Mouse (Mus musculus) lung, adult 2 months (tissue): ENCODE results near the gene Rps6ka1. TPM values are rescaled to one million over a fixed set of nuclear protein-coding genes. Genes with fewer than 3 reads are reported as not detected.

Experiments
- DNase-seq: peaks from one replicate; pipeline ENCODE4 v3.0.0; 2022
- H3K4me1 ChIP-seq: fragments of 200-500 bp; 2 replicates; pipeline ENCODE4 v1.6.1; 2011; ENCODE audit warnings: low read length; ENCODE audit not compliant: control insufficient read depth, insufficient read depth
- H3K4me3 ChIP-seq: fragments of 200-500 bp; replicated peaks from 2 replicates; pipeline ENCODE3; 2011; ENCODE audit warnings: low read depth, mild to moderate bottlenecking, control low read depth, low read length; ENCODE audit errors: extremely low read depth
- CTCF ChIP-seq: fragments of 200-500 bp; IDR thresholded peaks from 2 replicates; pipeline ENCODE4 v1.5.1; 2011; ENCODE audit warnings: mild to moderate bottlenecking, low read length, control low read depth; ENCODE audit not compliant: insufficient read depth
- POLR2A ChIP-seq: fragments of 200-500 bp; IDR thresholded peaks from 2 replicates; pipeline ENCODE4 v1.6.1; 2011; ENCODE audit warnings: low read depth, mild to moderate bottlenecking, control low read depth, low read length, borderline replicate concordance; ENCODE audit errors: extremely low read depth
- WGBS: fragments of 180-500 bp; shearing (Covaris S2); methylation state at CpG from one replicate; pipeline ENCODE4 v1.1.7; 2018; 5-methylcytosine and 5-hydroxymethylcytosine counted together
- polyA plus RNA-seq: library from polyadenylated mRNA; depleted of rRNA; stranded (reverse); fragments of >200 nt; gene quantifications from 2 replicates; pipeline ENCODE4 v1.2.3, GENCODE M21; 2012

Gene Rps6ka1
- polyA plus RNA-seq, 1 experiment: 65.6 TPM

DNA sequence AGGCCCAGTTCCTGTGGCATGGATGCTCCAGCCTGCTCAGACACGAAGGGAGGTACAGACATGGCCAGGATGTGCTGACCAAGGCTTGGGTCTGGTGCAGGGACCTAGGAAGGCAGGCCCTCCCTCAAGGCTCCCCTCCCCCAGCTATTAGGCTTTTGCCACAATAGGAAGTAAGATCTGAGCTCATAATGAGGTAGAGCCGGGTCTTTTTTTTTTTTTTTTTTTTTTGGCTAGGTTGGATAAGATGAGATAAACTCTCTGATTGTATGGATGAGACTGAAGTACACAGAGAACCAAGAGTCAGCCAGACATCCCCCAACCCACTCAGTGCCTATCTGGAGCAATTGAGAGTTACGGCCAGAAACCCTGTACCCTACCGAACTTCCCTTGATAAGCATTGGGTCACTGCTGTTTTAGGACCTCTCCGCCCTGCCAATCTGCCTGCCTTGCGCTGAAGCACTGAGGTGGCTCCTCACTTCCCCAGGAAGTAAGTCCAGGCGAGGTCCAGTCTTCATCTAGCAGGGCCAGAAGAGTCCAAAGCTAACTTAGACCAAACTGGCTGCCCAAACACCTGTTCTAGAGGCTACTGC lies 15.3 kb downstream of the Rps6ka1 start:
- TF ChIP-seq POLR2A (no peak), CTCF (no peak)
- no peak for DNase-seq
- peak overlapping the region; percentile 55 for H3K4me3 ChIP-seq
- H3K4me1 ChIP-seq: no peaks in the 10 kb centered on the region
- 60% methylated on average over 7 of the region's 7 CpGs for WGBS

DNA sequence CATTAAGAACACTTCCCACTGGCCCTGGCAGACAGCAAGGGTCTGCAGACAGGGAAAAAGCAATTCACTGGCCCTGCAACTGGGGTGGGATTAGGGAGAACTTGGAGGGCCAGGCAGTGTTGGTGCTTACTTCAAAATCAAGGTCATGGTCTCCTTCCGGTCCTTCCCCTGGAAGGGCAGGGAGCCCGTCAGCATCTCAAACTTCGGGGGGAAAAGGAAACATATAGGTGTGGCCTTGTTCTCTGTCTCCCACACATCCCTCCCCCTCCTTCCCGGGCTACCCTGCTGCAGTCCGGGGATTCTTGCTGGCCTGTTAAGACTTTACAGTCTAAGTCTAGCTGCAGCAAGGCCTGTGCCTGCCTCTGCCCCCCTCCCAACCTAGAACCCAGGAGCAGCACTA lies 22.4 kb downstream of the Rps6ka1 start:
- DNase-seq: no peak
- Histone ChIP-seq H3K4me1 (no peaks in the 10 kb centered on the region), H3K4me3 (no peak overlapping the region)
- WGBS: 40% methylated on average over 5 of the region's 5 CpGs
- no peak for TF ChIP-seq POLR2A
- TF ChIP-seq CTCF: no peak

DNA sequence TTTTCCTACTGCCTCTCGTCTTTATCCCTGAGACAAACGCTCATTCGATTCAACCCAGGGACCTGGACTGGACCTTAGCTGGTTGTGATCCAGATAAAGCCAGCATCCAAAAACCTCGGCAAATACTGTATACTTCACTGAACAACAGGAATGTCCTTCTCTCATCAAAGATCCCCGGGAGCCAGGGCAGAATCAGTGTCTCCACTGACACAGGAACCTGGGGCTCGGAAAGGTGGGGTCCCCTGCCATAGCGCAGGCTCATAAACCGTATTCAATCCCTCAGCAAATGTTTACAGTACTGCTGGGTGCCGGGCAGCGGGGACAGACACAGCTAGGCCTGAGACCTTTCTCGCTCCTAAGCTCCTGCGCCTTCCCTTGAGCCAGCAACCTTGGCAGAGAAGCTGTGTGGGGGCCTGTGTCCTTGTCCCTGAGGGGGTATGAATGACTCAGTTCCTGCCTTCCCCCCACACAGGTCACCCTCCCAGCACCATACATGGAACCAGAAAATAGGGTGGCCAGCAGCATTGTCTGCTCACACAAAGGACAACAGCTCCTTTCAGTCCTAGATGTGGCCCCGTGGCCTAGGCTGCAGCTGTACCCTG lies 23.1 kb downstream of the Rps6ka1 start:
- DNase-seq: no peak
- TF ChIP-seq CTCF: no peak
- TF ChIP-seq POLR2A: no peak
- 65% methylated on average over 13 of the region's 13 CpGs for WGBS
- Histone ChIP-seq H3K4me3 (no peak overlapping the region), H3K4me1 (no peaks in the 10 kb centered on the region)

DNA sequence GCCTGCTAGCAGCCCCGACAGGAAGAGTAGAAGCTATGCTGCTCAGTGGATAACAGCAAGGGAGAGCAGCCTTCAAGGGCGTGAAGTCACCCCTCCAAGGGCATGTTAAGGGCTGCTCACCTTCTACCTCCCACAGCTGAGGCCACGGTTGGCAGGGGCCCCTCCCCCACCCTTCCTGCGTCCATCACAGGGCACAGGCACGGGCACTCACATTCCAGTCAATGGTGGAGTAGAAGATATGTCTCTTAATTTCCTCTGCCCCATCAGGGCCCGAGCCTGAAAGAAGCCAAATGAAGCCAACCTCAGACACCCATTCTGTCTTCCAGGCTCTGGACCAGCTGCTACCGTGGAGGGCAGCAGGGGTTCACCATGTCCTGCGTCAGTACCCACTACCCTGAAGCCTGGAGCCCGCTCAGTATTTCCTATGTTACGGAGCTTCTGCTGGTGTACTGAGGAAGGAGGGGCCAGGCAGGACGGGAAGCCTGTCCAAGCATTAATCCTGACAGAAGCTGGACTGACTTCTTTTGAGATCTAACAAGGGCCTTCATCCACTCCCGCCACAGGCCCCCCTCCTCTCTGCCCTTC lies 23.7 kb downstream of the Rps6ka1 start:
- 68% methylated on average over 12 of the region's 12 CpGs for WGBS
- no peak overlapping the region for H3K4me3 ChIP-seq
- no peak for TF ChIP-seq CTCF
- no peak for DNase-seq
- H3K4me1 ChIP-seq: no peaks in the 10 kb centered on the region

DNA sequence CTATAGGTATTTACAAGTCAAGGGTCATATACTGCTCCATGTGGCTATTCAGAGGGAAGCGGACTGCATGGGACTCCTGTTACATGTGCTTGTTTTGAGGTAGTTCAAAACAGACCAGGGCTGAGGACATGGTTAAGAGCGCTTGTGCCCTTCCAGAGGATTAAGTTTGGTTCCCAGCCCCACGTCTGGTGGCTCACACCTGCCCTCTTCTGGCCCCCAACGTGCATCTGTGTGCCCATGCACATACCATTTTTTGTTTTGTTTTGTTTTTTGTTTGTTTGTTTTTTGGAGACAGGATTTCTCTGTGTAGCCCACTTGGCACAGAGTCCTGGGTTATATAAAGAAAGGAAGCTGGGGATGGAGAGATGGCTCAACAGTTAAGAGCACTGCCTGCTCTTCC lies 30.1 kb downstream of the Rps6ka1 start:
- no peak for DNase-seq
- H3K4me1 ChIP-seq: no peaks in the 10 kb centered on the region
- 69% methylated on average over 4 of the region's 4 CpGs for WGBS
- no peak overlapping the region for H3K4me3 ChIP-seq
- TF ChIP-seq CTCF (peak; percentile 20; the same call in 1 of the 2 replicates), POLR2A (no peak)

DNA sequence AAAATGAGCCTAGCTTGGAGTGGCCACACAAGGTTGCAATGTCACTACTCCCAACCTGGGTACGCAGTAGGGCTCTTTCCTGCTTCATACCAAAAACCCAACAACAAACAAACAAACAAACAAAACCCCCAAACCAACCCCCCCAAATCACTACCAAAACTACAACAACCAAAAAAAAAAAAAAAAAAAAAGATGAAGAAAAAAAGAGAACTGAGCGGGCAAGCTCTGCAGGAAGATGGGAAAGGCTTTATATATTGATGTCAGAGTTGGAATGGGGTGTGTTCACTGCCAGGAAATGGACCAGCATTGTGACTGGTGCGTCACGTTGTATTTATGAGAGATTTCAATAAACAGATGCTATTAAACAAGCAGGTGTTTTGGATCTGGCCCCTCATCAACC lies 33.0 kb downstream of the Rps6ka1 start:
- no peak for TF ChIP-seq CTCF
- no peak for TF ChIP-seq POLR2A
- 57% methylated on average over 4 of the region's 4 CpGs for WGBS
- DNase-seq: no peak
- Histone ChIP-seq H3K4me1 (no peaks in the 10 kb centered on the region), H3K4me3 (no peak overlapping the region)

DNA sequence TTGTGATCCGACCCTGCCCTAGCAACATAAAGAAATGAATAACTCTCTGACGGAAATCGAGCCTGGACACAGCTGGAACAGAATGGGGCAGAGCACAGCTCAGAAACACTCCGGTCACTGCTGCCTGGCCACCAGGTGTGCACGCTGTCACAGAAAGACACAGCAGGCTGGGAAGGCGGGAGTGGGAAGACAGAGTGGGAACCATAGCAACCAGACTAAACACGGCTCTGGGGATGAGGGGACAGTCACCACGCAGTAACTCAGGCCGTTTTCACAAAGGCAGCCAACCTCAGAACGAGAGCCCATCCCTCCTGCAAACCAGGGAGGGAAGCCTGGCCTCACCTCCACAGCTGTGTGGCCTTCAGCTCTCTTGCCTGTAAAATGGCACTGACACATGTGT lies 34.0 kb downstream of the Rps6ka1 start:
- TF ChIP-seq CTCF (no peak), POLR2A (no peak)
- 67% methylated on average over 10 of the region's 10 CpGs for WGBS
- no peak for DNase-seq

DNA sequence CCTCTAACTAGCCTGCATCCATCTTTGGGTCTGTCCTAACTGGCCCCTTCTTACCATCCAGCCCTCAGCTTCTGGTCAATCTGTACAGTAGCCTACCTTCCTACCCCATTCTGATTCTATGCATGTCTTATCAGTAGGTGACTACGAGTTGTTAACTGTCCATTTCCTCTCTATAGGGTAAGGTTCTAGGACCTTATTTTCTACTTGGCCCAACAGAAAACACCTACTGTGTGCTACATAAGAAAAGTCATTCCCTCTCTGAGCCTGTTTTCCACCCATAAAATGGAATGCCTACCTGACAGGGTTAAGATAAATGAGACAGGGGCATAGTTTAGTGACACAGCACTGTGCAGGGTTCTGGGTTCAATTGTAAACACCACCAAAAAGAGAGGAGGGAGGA lies 41.0 kb downstream of the Rps6ka1 start:
- DNase-seq: no peak
- 72% methylated on average over 1 of the region's 1 CpGs for WGBS
- H3K4me1 ChIP-seq: no peaks in the 10 kb centered on the region
- no peak overlapping the region for H3K4me3 ChIP-seq
- TF ChIP-seq POLR2A (no peak), CTCF (no peak)

More for the DNA sequence above, 34.0 kb downstream of the Rps6ka1 start:
- Histone ChIP-seq H3K4me3 (no peak overlapping the region), H3K4me1 (no peaks in the 10 kb centered on the region)

DNA sequence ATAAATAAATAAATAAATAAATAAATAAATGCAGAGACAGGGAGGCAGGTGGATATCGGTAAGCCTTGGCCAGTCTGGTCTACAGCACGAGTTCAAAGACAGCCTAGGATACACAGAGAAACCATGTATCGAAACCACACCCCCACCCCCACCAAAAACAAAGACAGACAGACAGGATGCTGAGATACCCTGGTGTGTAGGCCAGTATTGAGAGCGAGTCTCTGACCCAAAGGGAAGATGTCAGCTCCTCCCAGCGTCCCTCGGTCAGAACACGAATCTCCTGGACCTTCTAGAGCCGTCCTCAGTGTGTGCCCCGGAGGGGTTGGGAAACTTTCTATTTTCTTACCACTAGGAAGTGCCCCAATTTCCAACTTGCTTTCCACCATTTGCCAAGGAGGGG lies 42.5 kb downstream of the Rps6ka1 start:
- Histone ChIP-seq H3K4me3 (no peak overlapping the region), H3K4me1 (no peaks in the 10 kb centered on the region)
- no peak for TF ChIP-seq POLR2A
- TF ChIP-seq CTCF: no peak
- WGBS: 88% methylated on average over 9 of the region's 9 CpGs
- no peak for DNase-seq

DNA sequence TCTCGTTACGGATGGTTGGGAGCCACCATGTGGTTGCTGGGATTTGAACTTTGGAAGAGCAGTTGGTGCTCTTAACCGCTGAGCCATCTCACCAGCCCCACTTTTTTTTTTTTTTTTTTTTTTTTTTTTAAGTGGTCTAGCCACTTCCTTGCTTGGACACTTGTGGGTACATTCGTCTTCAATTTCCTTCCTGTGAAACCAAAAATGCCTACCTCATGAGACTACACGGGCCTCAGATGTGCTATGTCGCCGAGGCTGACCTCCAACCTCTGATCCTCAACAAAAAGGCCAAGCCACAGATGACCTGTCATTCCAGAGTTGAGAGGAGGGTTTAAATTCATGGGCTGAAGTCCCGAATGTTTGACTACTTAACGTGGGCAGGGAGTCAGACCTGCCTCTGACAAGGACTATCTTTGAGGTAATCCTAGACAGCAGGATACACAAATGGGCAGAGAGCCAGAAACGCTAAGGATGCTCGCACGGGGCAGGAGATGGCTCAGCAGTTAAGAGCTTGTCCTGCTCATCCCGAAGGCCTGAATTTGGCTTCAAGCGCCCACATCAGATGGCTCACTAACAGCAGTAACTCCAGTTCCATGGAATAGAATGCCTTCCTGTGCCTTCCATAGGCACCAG lies 43.3 kb downstream of the Rps6ka1 start:
- H3K4me1 ChIP-seq: no peaks in the 10 kb centered on the region
- H3K4me3 ChIP-seq: no peak overlapping the region
- DNase-seq: no peak
- 39% methylated on average over 14 of the region's 14 CpGs for WGBS
- TF ChIP-seq CTCF (no peak), POLR2A (no peak)
